Mouse (Mus musculus) testis, adult 2 months (tissue): ENCODE results near the gene Gnl2.

Experiments
- CTCF ChIP-seq: fragments of 200-500 bp; IDR thresholded peaks from 2 replicates; pipeline ENCODE4 v1.5.1; 2012; ENCODE audit warnings: low read depth, mild to moderate bottlenecking, inconsistent platforms, low read length, moderate library complexity; ENCODE audit not compliant: control insufficient read depth, insufficient read depth, insufficient replicate concordance
- POLR2A ChIP-seq: fragments of 200-500 bp; IDR thresholded peaks from 2 replicates; pipeline ENCODE4 v1.6.1; 2012; ENCODE audit warnings: low read depth, mild to moderate bottlenecking, inconsistent platforms, low read length, moderate library complexity; ENCODE audit not compliant: control insufficient read depth

GRCm38 (mm10) chr4:125015806-125016635 lies at the start of gene Gnl2:
- TF ChIP-seq POLR2A (no peak), CTCF (no peak)
